Mouse (Mus musculus) midbrain, embryonic 14.5 days (tissue): Measurements from ENCODE around the gene Rpl13a. TPM values are rescaled to one million over a fixed set of nuclear protein-coding genes. Genes with fewer than 3 reads are reported as not detected.
"Not testable (repeated sequence)": the region's sequence is repeated elsewhere in the genome, so short reads cannot be mapped to it uniquely, and the experiment has no call there.

Experiments used
- ATAC-seq: fragments of 200-750 bp; cut with Nextera tagmentation; 2 replicates; pipeline ENCODE4 v1.8.0; 2017; ENCODE audit warnings: moderate number of reproducible peaks, moderate library complexity; ENCODE audit not compliant: low FRiP score, low TSS enrichment
- DNase-seq: peaks from one replicate; pipeline ENCODE4 v3.0.0-alpha.2; 2015
- H3K27ac ChIP-seq: fragments of 300-500 bp; sonication (generic); replicated peaks from 2 replicates; pipeline ENCODE4 v1.5.1; 2014; ENCODE audit warnings: mild to moderate bottlenecking, low read depth, low read length, moderate library complexity
- H3K27me3 ChIP-seq: fragments of 300-500 bp; sonication (generic); 2 replicates; pipeline ENCODE4 v1.6.1; 2014; ENCODE audit warnings: low read length, control low read depth, mixed read lengths; ENCODE audit not compliant: control insufficient read depth, insufficient read depth
- H3K36me3 ChIP-seq: fragments of 300-500 bp; sonication (generic); 2 replicates; pipeline ENCODE4 v1.6.1; 2014; ENCODE audit warnings: low read length, control low read depth; ENCODE audit not compliant: control insufficient read depth, insufficient read depth
- H3K4me1 ChIP-seq: fragments of 300-500 bp; sonication (generic); 2 replicates; pipeline ENCODE4 v1.6.1; 2014; ENCODE audit warnings: mild to moderate bottlenecking, antibody characterized with exemption, low read length, control low read depth; ENCODE audit not compliant: control insufficient read depth, insufficient read depth
- H3K4me2 ChIP-seq: fragments of 300-500 bp; sonication (generic); 2 replicates; pipeline ENCODE4 v1.6.1; 2014; ENCODE audit warnings: mild to moderate bottlenecking, low read length, moderate library complexity
- H3K4me3 ChIP-seq: fragments of 300-500 bp; sonication (generic); replicated peaks from 2 replicates; pipeline ENCODE4 v1.5.1; 2014; ENCODE audit warnings: low read depth, low read length
- H3K9ac ChIP-seq: fragments of 300-500 bp; sonication (generic); replicated peaks from 2 replicates; pipeline ENCODE4 v1.6.1; 2014; ENCODE audit warnings: mild to moderate bottlenecking, low read length, moderate library complexity
- H3K9me3 ChIP-seq: fragments of 300-500 bp; sonication (generic); 2 replicates; pipeline ENCODE4 v1.6.1; 2016; ENCODE audit warnings: low read length, control low read depth, mixed read lengths; ENCODE audit not compliant: control insufficient read depth
- WGBS: fragments of 180-500 bp; shearing (Covaris S2); extraction: QIAGEN DNeasy Blood & Tissue Kit; methylation state at CpG from one replicate; pipeline ENCODE4 v1.1.7; 2014; 5-methylcytosine and 5-hydroxymethylcytosine counted together
- polyA plus RNA-seq: library from polyadenylated mRNA; unstranded; fragments of >200 nt; fragmentation: Nextera tagmentation; extraction: Ambion mirVana; gene quantifications from 2 replicates; pipeline ENCODE4 v1.2.1, GENCODE M21; 2014

Gene Rpl13a
- polyA plus RNA-seq = 746 and 846 TPM in 2 replicates

DNA sequence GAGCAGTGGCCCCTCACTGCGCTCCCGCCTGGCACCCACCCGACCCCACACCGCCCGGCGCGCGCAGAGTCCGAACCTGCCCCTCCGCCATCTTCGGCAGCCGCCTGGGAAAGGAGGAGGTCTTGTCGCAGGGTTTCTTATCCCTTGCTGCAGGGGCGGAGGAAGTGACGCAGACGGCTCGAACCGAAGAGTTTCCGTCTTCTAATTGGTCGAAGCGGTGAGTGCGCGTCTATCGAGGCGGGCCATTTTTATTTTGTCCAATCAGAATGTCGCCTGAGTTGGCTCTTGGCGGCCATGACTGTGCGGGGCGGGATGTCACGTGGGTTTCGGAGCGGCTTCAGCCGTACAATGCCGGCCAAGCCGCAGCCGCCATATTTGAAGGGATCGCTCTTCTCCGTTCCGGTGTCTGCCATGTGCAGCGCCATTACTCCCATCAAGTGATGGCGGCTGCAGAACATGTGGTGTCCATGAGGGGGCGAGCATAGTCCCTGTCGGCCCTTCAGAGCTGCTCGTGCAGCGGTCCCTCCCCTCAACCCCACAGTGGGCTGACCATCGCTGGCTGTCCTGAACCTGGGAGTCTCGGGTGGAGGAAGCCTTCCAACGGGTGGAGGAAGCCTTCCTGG lies at the start of gene Rpl13a:
Rpl13a (minus strand) TSS at position 138 of the 623 bp plus-strand sequence.
- Histone ChIP-seq H3K4me3 (peak within 1 kb of the TSS; percentile 85), H3K4me2 (peak within 1 kb of the TSS; percentile 98), H3K9ac (peak within 1 kb of the TSS; percentile 97), H3K27ac (peak within 1 kb of the TSS; percentile 94), H3K36me3 (peaks cover 28% of the 10 kb centered on the region), H3K9me3 (no peaks in the 10 kb centered on the region), H3K4me1 (peaks cover 13% of the 10 kb centered on the region), H3K27me3 (no peaks in the 10 kb centered on the region)
- peak; percentile 93 for ATAC-seq
- DNase-seq = peak; percentile 99
- WGBS = under 1% methylated on average over 48 of the region's 48 CpGs

DNA sequence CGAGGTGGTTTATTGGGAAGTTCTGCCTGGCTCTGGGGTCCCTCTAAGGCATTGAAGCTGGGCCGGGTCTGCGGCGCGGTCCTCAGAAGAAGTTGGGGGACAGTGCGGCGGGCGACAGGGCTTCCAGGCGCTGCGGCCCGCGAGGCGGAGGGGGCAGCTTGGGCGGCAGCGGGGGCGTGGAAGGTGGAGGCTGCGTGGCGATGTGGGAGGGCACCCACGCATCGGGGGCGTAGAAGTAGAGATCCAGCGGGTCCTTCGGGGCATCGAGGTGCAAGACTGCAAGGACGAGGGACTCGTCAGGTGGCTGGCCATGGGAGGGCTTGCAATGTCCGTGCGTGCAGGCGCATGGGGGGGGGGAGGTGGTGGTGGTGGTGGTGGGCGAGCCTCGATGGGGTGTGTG lies 47.8 kb upstream of the Rpl13a start:
- Histone ChIP-seq H3K9me3 (no peaks in the 10 kb centered on the region), H3K36me3 (no peaks in the 10 kb centered on the region), H3K9ac (0 out of 2 replicates have a peak overlapping the region, but pooled peaks have one; percentile 21), H3K4me3 (peak overlapping the region; percentile 13; the same call in 1 of the 2 replicates), H3K4me2 (peak overlapping the region; percentile 31), H3K27me3 (peaks cover 75% of the 10 kb centered on the region), H3K27ac (no peak overlapping the region), H3K4me1 (0 out of 2 replicates have a peak, but pooled peaks cover 4% of the 10 kb centered on the region)
- DNase-seq (no peak), ATAC-seq (no peak)
- 2% methylated on average over 31 of the region's 31 CpGs for WGBS

DNA sequence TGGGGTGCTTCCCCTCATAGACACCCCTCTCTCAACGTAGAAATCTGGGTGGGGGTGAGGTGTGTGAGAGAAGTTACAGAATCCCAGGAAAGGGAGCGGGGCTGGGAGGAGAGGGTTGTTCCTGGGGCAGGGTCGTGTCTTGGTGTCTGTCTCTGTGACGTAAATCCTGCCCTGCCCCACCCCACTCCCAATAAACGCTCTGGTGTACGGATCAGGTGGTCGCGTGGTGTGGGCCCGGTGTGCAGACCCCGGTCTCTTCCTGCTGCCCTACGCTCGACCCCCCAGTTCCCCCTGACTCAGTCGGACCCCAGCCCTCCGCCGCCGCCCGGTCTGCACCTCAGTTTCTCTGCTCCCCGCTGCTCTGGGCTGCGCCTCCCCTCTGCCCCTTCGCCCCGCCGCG lies 47.4 kb upstream of the Rpl13a start:
- Histone ChIP-seq H3K9me3 (no peaks in the 10 kb centered on the region), H3K4me1 (0 out of 2 replicates have a peak, but pooled peaks cover 3% of the 10 kb centered on the region), H3K4me3 (peak overlapping the region; percentile 13; the same call in 1 of the 2 replicates), H3K36me3 (no peaks in the 10 kb centered on the region), H3K27ac (no peak overlapping the region), H3K4me2 (peak overlapping the region; percentile 31), H3K27me3 (peaks cover 71% of the 10 kb centered on the region), H3K9ac (0 out of 2 replicates have a peak overlapping the region, but pooled peaks have one; percentile 21)
- DNase-seq (no peak), ATAC-seq (no peak)
- WGBS = 2% methylated on average over 23 of the region's 23 CpGs

DNA sequence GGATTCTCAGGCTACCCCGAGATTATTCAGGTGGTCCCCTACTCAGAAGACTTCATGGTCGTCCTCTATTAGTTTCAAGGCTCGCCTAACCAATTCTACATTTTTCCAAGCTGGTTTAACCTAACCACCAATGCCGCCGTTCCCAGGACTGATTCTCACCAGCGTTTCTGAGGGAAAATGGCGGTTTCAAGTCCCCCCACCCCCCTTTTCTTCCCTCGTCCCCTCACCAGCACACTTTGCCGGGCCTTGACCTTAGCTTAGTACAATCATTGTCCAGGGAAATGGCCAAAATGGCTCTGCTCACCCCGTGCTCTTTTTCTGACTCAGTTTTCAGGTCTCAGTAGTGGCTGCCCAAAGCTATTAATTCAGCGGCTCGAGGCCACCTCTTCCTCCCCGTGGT lies 46.8 kb upstream of the Rpl13a start:
- no peak for DNase-seq
- 2% methylated on average over 13 of the region's 13 CpGs for WGBS
- H3K4me3 ChIP-seq = no peak overlapping the region
- 0 out of 2 replicates have a peak, but pooled peaks cover 3% of the 10 kb centered on the region for H3K4me1 ChIP-seq
- no peak overlapping the region for H3K27ac ChIP-seq
- no peaks in the 10 kb centered on the region for H3K9me3 ChIP-seq
- no peak for ATAC-seq
- H3K36me3 ChIP-seq = no peaks in the 10 kb centered on the region
- H3K4me2 ChIP-seq = no peak overlapping the region
- peaks cover 67% of the 10 kb centered on the region for H3K27me3 ChIP-seq
- H3K9ac ChIP-seq = no peak overlapping the region

DNA sequence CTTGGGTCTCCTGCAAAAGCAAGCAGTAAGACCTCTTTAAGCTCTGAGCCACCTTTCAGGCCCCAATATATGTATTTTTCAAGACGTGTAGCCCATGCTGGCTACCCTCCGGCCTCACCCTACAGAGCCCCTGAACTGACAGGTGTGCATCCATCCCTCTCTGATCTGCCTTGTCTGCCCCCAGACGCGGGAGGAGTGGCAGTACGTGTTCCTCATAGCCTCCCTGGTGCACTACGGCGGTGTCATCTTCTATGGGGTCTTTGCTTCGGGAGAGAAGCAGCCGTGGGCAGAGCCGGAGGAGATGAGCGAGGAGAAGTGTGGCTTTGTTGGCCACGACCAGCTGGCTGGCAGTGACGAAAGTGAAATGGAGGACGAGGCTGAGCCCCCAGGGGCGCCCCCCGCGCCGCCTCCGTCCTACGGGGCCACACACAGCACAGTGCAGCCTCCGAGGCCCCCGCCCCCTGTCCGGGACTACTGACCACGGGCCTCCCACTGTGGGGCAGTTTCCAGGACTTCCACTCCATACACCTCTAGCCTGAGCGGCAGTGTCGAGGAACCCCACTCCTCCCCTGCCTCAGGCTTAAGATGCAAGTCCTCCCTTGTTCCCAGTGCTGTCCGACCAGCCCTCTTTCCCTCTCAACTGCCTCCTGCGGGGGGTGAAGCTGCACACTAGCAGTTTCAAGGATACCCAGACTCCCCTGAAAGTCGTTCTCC lies 46.2 kb upstream of the Rpl13a start:
- WGBS = 3% methylated on average over 28 of the region's 29 CpGs
- Histone ChIP-seq H3K27me3 (peaks cover 60% of the 10 kb centered on the region), H3K4me3 (no peak overlapping the region; the same call in 1 of the 2 replicates), H3K36me3 (no peaks in the 10 kb centered on the region), H3K4me1 (0 out of 2 replicates have a peak, but pooled peaks cover 3% of the 10 kb centered on the region), H3K9me3 (no peaks in the 10 kb centered on the region), H3K27ac (no peak overlapping the region), H3K4me2 (peak overlapping the region; percentile 10; the same call in 1 of the 2 replicates), H3K9ac (no peak overlapping the region)
- DNase-seq = peak; percentile 27
- no peak for ATAC-seq

DNA sequence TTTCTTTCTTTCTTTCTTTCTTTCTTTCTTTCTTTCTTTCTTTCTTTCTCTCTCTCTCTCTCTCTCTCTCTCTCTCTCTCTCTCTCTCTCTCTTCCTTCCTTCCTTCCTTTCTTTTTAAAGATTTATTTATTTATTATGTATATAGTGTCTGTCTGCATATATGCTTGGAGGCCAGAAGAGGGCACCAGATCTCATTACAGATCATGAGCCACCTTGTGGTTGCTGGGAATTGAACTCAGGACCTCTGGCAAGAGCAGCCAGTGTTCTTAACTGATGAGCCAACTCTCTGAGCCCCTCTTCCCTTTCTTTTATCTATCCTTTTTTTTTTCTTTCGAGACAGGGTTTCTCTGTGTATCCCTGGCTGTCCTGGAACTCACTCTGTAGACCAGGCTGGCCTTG lies 45.2 kb upstream of the Rpl13a start:
- not testable (repeated sequence) for ATAC-seq
- 68% methylated on average over 1 of the region's 1 CpGs for WGBS

DNA sequence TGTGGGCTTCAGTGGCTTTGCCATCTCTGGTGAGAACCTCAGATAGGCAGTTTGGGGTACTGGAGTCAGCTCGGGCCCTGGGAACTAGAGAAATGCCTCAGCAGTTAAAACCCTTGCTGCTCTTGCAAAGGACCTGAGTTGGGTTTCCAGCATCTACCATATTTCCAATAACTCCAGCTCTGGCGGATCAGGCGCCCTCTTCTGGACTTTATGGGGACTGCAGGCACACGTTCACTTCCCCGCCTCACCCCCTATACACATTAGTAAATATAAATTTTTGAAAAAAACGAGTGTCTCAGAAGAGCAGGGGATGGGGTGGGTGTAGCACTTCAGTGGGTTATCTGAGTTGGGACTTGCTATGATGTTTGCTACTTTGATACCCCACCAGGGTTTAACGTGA lies 44.4 kb upstream of the Rpl13a start:
- ATAC-seq (no peak), DNase-seq (no peak)
- 65% methylated on average over 7 of the region's 7 CpGs for WGBS

More for the DNA sequence above, 45.2 kb upstream of the Rpl13a start:
- H3K27ac ChIP-seq, H3K4me1 ChIP-seq, H3K4me2 ChIP-seq, H3K9me3 ChIP-seq, H3K36me3 ChIP-seq, H3K4me3 ChIP-seq, H3K9ac ChIP-seq, DNase-seq: not testable (repeated sequence)
- H3K27me3 ChIP-seq = peaks cover 58% of the 10 kb centered on the region

GRCm38 (mm10) chr7:45169495-45169894 lies 40.9 kb upstream of the Rpl13a start:
- no peak overlapping the region for H3K4me3 ChIP-seq
- H3K4me1 ChIP-seq = peaks cover 6% of the 10 kb centered on the region; the same call in 1 of the 2 replicates
- DNase-seq (no peak), ATAC-seq (no peak)
- no peak overlapping the region for H3K4me2 ChIP-seq
- H3K36me3 ChIP-seq = no peaks in the 10 kb centered on the region
- no peak overlapping the region for H3K9ac ChIP-seq
- H3K27ac ChIP-seq = no peak overlapping the region
- whole genome bisulfite sequencing = 94% methylated on average over 3 of the region's 3 CpGs
- H3K27me3 ChIP-seq = peaks cover 58% of the 10 kb centered on the region
- no peaks in the 10 kb centered on the region for H3K9me3 ChIP-seq

More for the DNA sequence above, 44.4 kb upstream of the Rpl13a start:
- peaks cover 6% of the 10 kb centered on the region; the same call in 1 of the 2 replicates for H3K4me1 ChIP-seq
- no peak overlapping the region for H3K4me3 ChIP-seq
- no peak overlapping the region for H3K4me2 ChIP-seq
- H3K27ac ChIP-seq = no peak overlapping the region
- no peak overlapping the region for H3K9ac ChIP-seq
- no peaks in the 10 kb centered on the region for H3K36me3 ChIP-seq
- H3K9me3 ChIP-seq = no peaks in the 10 kb centered on the region
- H3K27me3 ChIP-seq = peaks cover 58% of the 10 kb centered on the region
